Mouse (Mus musculus) embryonic facial prominence, embryonic 11.5 days (tissue): ENCODE measurements around the gene Fitm2. TPM values are rescaled to one million over a fixed set of nuclear protein-coding genes. Genes with fewer than 3 reads are reported as not detected.

Source experiments
- ATAC-seq: fragments of 200-750 bp; cut with Nextera tagmentation; replicated peaks from 2 replicates; pipeline ENCODE4 v1.8.0; 2017; ENCODE audit warnings: low read depth; ENCODE audit not compliant: insufficient number of reproducible peaks, low FRiP score, low TSS enrichment
- DNase-seq: peaks from one replicate; pipeline ENCODE4 v3.0.0-alpha.2; 2015; ENCODE audit warnings: low spot score
- H3K27ac ChIP-seq: fragments of 300-500 bp; sonication (generic); replicated peaks from 2 replicates; pipeline ENCODE4 v1.5.1; 2014; ENCODE audit warnings: mild to moderate bottlenecking, low read depth, low read length, control low read depth
- H3K27me3 ChIP-seq: fragments of 300-500 bp; sonication (generic); 2 replicates; pipeline ENCODE4 v1.6.1; 2014; ENCODE audit warnings: mild to moderate bottlenecking, low read length, moderate library complexity, mixed read lengths; ENCODE audit not compliant: control insufficient read depth, insufficient read depth
- H3K36me3 ChIP-seq: fragments of 300-500 bp; sonication (generic); replicated peaks from 2 replicates; pipeline ENCODE4 v1.6.1; 2014; ENCODE audit warnings: low read depth, mild to moderate bottlenecking, low read length, moderate library complexity, mixed read lengths; ENCODE audit not compliant: control insufficient read depth, insufficient read depth
- H3K4me1 ChIP-seq: fragments of 300-500 bp; sonication (generic); 2 replicates; pipeline ENCODE4 v1.6.1; 2014; ENCODE audit warnings: low read length, mixed read lengths; ENCODE audit not compliant: control insufficient read depth, insufficient read depth
- H3K4me2 ChIP-seq: fragments of 300-500 bp; sonication (generic); 2 replicates; pipeline ENCODE4 v1.6.1; 2014; ENCODE audit warnings: low read depth, mild to moderate bottlenecking, control low read depth, low read length, moderate library complexity
- H3K4me3 ChIP-seq: fragments of 300-500 bp; sonication (generic); 2 replicates; pipeline ENCODE4 v1.5.1; 2014; ENCODE audit warnings: low read depth, low read length, control low read depth
- H3K9ac ChIP-seq: fragments of 300-500 bp; sonication (generic); replicated peaks from 2 replicates; pipeline ENCODE4 v1.6.1; 2014; ENCODE audit warnings: mild to moderate bottlenecking, control low read depth, low read length
- H3K9me3 ChIP-seq: fragments of 300-500 bp; sonication (generic); replicated peaks from 2 replicates; pipeline ENCODE4 v1.6.1; 2016; ENCODE audit warnings: mild to moderate bottlenecking, low read length, inconsistent platforms, mixed read lengths; ENCODE audit not compliant: control insufficient read depth
- WGBS: fragments of 180-500 bp; shearing (Covaris S2); extraction: QIAGEN DNeasy Blood & Tissue Kit; methylation state at CpG from one replicate; pipeline ENCODE4 v1.1.7; 2014; 5-methylcytosine and 5-hydroxymethylcytosine counted together
- polyA plus RNA-seq: library from polyadenylated mRNA; unstranded; fragments of >200 nt; fragmentation: Nextera tagmentation; extraction: Ambion mirVana; gene quantifications from 2 replicates; pipeline ENCODE4 v1.2.1, GENCODE M21; 2014

The Fitm2 gene
- polyA plus RNA-seq, 1 experiment from 2014 or later, result 9.0 TPM

GRCm38 (mm10) chr2:163418841-163419345, 53.5 kb downstream of the Fitm2 start:
- no peaks in the 10 kb centered on the region for H3K9me3 ChIP-seq
- DNase-seq (peak; percentile 31), ATAC-seq (peak; percentile 55)
- H3K9ac ChIP-seq, result peak overlapping the region; percentile 81
- WGBS, result 0% methylated on average over 25 of the region's 50 CpGs
- H3K4me1 ChIP-seq, result no peaks in the 10 kb centered on the region; the same call in 1 of the 2 replicates
- peak overlapping the region; percentile 53 for H3K27ac ChIP-seq
- peak overlapping the region; percentile 89 for H3K4me3 ChIP-seq
- peak overlapping the region; percentile 77 for H3K4me2 ChIP-seq
- H3K36me3 ChIP-seq, result no peaks in the 10 kb centered on the region
- no peaks in the 10 kb centered on the region for H3K27me3 ChIP-seq

GRCm38 (mm10) chr2:163417830-163418229, 54.6 kb downstream of the Fitm2 start:
- Histone ChIP-seq H3K36me3 (no peaks in the 10 kb centered on the region; the same call in 1 of the 2 replicates), H3K27ac (no peak overlapping the region), H3K27me3 (no peaks in the 10 kb centered on the region), H3K4me3 (no peak overlapping the region; the same call in 1 of the 2 replicates), H3K9ac (no peak overlapping the region), H3K4me1 (no peaks in the 10 kb centered on the region; the same call in 1 of the 2 replicates), H3K4me2 (peak overlapping the region; percentile 77), H3K9me3 (no peaks in the 10 kb centered on the region)
- ATAC-seq (no peak), DNase-seq (no peak)

DNA sequence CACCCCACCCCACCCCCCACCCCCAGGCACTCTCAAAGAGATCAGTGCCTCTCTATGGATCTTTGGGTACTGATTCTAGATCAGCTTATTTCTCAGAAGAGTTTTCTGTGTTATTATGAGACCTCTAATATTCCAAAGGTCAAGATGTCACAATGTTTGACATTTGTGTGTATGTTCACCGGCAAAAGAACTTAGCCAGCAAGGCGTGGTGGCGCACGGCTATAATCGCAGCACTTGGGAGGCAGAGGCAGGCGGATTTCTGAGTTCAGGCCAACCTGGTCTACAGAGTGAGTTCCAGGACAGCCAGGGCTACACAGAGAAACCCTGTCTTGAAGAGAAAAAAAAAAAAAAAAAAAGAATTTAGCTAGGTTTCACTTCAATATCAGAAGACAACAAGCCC, 55.4 kb downstream of the Fitm2 start:
- Histone ChIP-seq H3K27me3 (no peaks in the 10 kb centered on the region), H3K4me2 (no peak overlapping the region), H3K4me3 (no peak overlapping the region), H3K9me3 (no peaks in the 10 kb centered on the region), H3K9ac (no peak overlapping the region), H3K36me3 (no peaks in the 10 kb centered on the region; the same call in 1 of the 2 replicates), H3K27ac (no peak overlapping the region), H3K4me1 (no peaks in the 10 kb centered on the region; the same call in 1 of the 2 replicates)
- WGBS, result 90% methylated on average over 6 of the region's 6 CpGs
- ATAC-seq (no peak), DNase-seq (no peak)

Other genes with a start within 250 kb of the Fitm2 start
- gene Jph2, start 74.6 kb downstream of the Fitm2 start, polyA plus RNA-seq, result 0.42 and 0.54 TPM in 2 replicates
- gene Oser1, start 47.9 kb downstream of the Fitm2 start, polyA plus RNA-seq, result 105 and 106 TPM in 2 replicates
- gene Gdap1l1, start 34.2 kb downstream of the Fitm2 start, polyA plus RNA-seq, result 10.9 and 13.6 TPM in 2 replicates
- not detected in 2 replicates for gene R3hdml, start 19.7 kb upstream of the Fitm2 start, polyA plus RNA-seq
- gene Hnf4a, start 34.2 kb upstream of the Fitm2 start, polyA plus RNA-seq, result not detected in 2 replicates
- gene Ttpal, start 129.7 kb upstream of the Fitm2 start, polyA plus RNA-seq, result 45.3 and 47.2 TPM in 2 replicates
- gene Serinc3, start 172.5 kb upstream of the Fitm2 start, polyA plus RNA-seq, result 26.0 and 27.9 TPM in 2 replicates
- 166 and 173 TPM in 2 replicates for gene Pkig, start 185.8 kb upstream of the Fitm2 start, polyA plus RNA-seq